In the genomic region with DNA sequence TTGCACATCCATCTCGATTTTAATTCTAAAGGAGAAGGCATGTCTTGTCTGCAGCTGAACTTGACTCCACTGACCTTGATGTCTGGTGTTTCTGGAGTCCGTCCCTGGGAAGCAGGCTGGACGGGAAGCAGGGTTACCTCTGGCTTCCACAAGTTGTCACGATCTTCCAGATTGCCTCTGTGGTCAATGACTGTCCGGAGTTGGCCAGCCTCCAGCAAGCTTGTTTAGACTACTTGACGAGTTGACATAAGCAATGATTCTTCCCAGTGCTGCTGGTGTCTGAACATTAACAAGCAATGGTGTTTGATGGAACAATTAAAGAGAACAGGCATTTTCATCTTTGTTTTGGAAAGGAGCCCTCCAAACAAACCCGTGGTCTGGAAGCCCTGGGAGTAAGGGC, we compare ENCODE assay signal across 11 mouse cellular contexts.
DNase-seq lines count a peak whose midpoint lies in the region; ATAC-seq and TF ChIP-seq lines count a peak whose summit lies in the region.
"Had no signal": no experiment of that assay in that cellular context is flagged by ENCODE, and none has a peak within 500 bp of the region (broad histone marks: within the 10 kb centered on the region; RNA-seq: fewer than 3 reads in every experiment).

No protein-coding gene starts in this region.

- no peaks in the 10 kb centered on the region for H3K27me3 ChIP-seq in lung, embryonic 15.5 days
- peaks cover 7% of the 10 kb centered on the region; the same call in 1 of the 2 replicates for H3K27me3 ChIP-seq in liver, postnatal 0 days (ENCODE audit: insufficient read depth, low read length)
- no peaks in the 10 kb centered on the region for H3K27me3 ChIP-seq in forebrain, postnatal 0 days (ENCODE audit: insufficient read depth, low read length)
- H3K27me3 ChIP-seq: intestine, embryonic 15.5 days; neural tube, embryonic 12.5 days had no signal

- H3K9me3 ChIP-seq in lung, embryonic 15.5 days: no peaks in the 10 kb centered on the region
- H3K9me3 ChIP-seq in liver, postnatal 0 days (ENCODE audit: low read length): no peaks in the 10 kb centered on the region
- no peaks in the 10 kb centered on the region for H3K9me3 ChIP-seq in forebrain, postnatal 0 days (ENCODE audit: low read length)
- H3K9me3 ChIP-seq: intestine, embryonic 15.5 days; neural tube, embryonic 12.5 days had no signal

- TF ChIP-seq CTCF in liver, postnatal 0 days (IDR thresholded peaks at IDR 0.05; ENCODE audit: low read depth): no peak
- TF ChIP-seq CTCF in forebrain, postnatal 0 days (IDR thresholded peaks at IDR 0.05; ENCODE audit: low read depth): no peak

- H3K36me3 ChIP-seq in lung, embryonic 15.5 days: no peaks in the 10 kb centered on the region
- H3K36me3 ChIP-seq in liver, postnatal 0 days (replicated peaks; ENCODE audit: insufficient read depth, low read length): no peaks in the 10 kb centered on the region
- no peaks in the 10 kb centered on the region for H3K36me3 ChIP-seq in forebrain, postnatal 0 days (ENCODE audit: insufficient read depth)
- H3K36me3 ChIP-seq: intestine, embryonic 15.5 days; neural tube, embryonic 12.5 days had no signal

- 13% methylated on average over 7 of the region's 7 CpGs for WGBS in lung, embryonic 15.5 days
- 29% methylated on average over 7 of the region's 7 CpGs for WGBS in liver, postnatal 0 days (ENCODE audit: insufficient replicate concordance)
- 52% methylated on average over 7 of the region's 7 CpGs for WGBS in forebrain, postnatal 0 days

- TF ChIP-seq EP300 in liver, postnatal 0 days (IDR thresholded peaks at IDR 0.05; ENCODE audit: low read depth): no peak

- H3K9ac ChIP-seq in lung, embryonic 15.5 days: no peak overlapping the region
- H3K9ac ChIP-seq in liver, postnatal 0 days (replicated peaks): no peak overlapping the region
- no peak overlapping the region for H3K9ac ChIP-seq in forebrain, postnatal 0 days
- H3K9ac ChIP-seq: intestine, embryonic 15.5 days; liver, embryonic 14.5 days; neural tube, embryonic 12.5 days had no signal

- no peak for ATAC-seq in lung, embryonic 15.5 days (ENCODE audit: borderline replicate concordance, extremely low read depth, low FRiP score, low TSS enrichment)
- ATAC-seq in liver, postnatal 0 days: no peak
- ATAC-seq in forebrain, postnatal 0 days: no peak
- ATAC-seq in monocyte, adult 5-6 weeks (replicated peaks; ENCODE audit: insufficient number of reproducible peaks, low FRiP score, low TSS enrichment, poor library complexity, severe bottlenecking): no peak
- ATAC-seq: intestine, embryonic 15.5 days had no signal

- H3K27ac ChIP-seq in lung, embryonic 15.5 days: no peak overlapping the region
- H3K27ac ChIP-seq in liver, postnatal 0 days (ENCODE audit: low read depth): no peak overlapping the region
- no peak overlapping the region for H3K27ac ChIP-seq in forebrain, postnatal 0 days (ENCODE audit: low read depth, low read length)
- H3K27ac ChIP-seq: intestine, embryonic 15.5 days; liver, embryonic 14.5 days; neural tube, embryonic 12.5 days had no signal

- intact Hi-C loops in heart, postnatal 10 days (cut with DNase I): no loop called here

- 0 out of 2 replicates have a peak overlapping the region, but pooled peaks have one; percentile 2 for H3K4me2 ChIP-seq in lung, embryonic 15.5 days
- no peak overlapping the region for H3K4me2 ChIP-seq in liver, postnatal 0 days (ENCODE audit: low read depth, low read length)
- no peak overlapping the region for H3K4me2 ChIP-seq in forebrain, postnatal 0 days (ENCODE audit: low read depth)
- H3K4me2 ChIP-seq: intestine, embryonic 15.5 days; neural tube, embryonic 12.5 days had no signal

- no peak overlapping the region for H3K4me3 ChIP-seq in lung, embryonic 15.5 days
- no peak overlapping the region for H3K4me3 ChIP-seq in liver, postnatal 0 days (ENCODE audit: low read depth, low read length)
- no peak overlapping the region for H3K4me3 ChIP-seq in forebrain, postnatal 0 days (ENCODE audit: low read depth, low read length)
- H3K4me3 ChIP-seq: intestine, embryonic 15.5 days; neural tube, embryonic 12.5 days had no signal

- DNase-seq in adrenal gland, adult (ENCODE audit: inconsistent age in 2 of 2, low spot score in 1 of 2): peak; percentile 9 to 40
- no peak for DNase-seq in adrenal gland, adult 8-10 months
- no peak for DNase-seq in lung, adult 18-20 months
- DNase-seq in heart, postnatal 10 days: peak; percentile 9 to 12
- DNase-seq in liver, postnatal 0 days: peak; percentile 71
- no peak for DNase-seq in forebrain, postnatal 0 days

- H3K4me1 ChIP-seq in lung, embryonic 15.5 days: peaks cover 14% of the 10 kb centered on the region
- H3K4me1 ChIP-seq in liver, postnatal 0 days (ENCODE audit: insufficient read depth): peaks cover 3% of the 10 kb centered on the region; the same call in 1 of the 2 replicates
- H3K4me1 ChIP-seq in forebrain, postnatal 0 days (ENCODE audit: insufficient read depth): no peaks in the 10 kb centered on the region
- H3K4me1 ChIP-seq: intestine, embryonic 15.5 days; neural tube, embryonic 12.5 days had no signal

Comparison
In these comparisons a context has a peak if more than half of its experiments do, and no peak if none do; other contexts are left out.
1. DNase-seq: peak in adrenal gland, adult (2 of 2), heart, postnatal 10 days (2 of 2) and liver, postnatal 0 days (single experiment); none in adrenal gland, adult 8-10 months (single experiment), lung, adult 18-20 months (0 of 2) and forebrain, postnatal 0 days (single experiment).